Mouse (Mus musculus) heart, adult 2 months (tissue): ENCODE results near the gene Syt3.

Experiments used
- CTCF ChIP-seq: fragments of 200-600 bp; IDR thresholded peaks from 2 replicates; pipeline ENCODE4 v1.8.1; 2022; ENCODE audit warnings: antibody characterized with exemption, mild to moderate bottlenecking, moderate library complexity
- POLR2A ChIP-seq: fragments of 200-500 bp; IDR thresholded peaks from 2 replicates; pipeline ENCODE4 v1.6.1; 2011; ENCODE audit warnings: mild to moderate bottlenecking, low read depth, low read length, control low read depth; ENCODE audit not compliant: insufficient read depth

DNA sequence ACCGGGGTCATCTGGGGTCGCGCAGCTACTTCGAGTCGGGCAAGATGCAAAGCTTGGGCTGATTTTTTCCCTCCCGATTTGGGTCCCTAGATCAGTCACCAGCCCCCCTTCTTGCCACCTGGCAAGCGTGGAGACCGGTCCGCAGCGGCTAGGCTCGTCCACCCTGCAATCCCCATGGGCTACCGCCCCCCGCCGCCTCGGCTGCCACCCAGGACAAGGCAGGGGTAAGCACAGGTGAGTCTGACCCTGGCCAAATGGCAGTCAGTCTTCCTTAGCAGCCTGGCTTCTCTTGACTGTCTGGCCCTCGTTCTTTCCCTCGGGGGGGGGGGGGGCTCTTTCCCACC is 786 bp downstream of the Syt3 start:
- TF ChIP-seq POLR2A (no peak), CTCF (no peak)
